15 mouse cellular contexts compared by ENCODE assay signal in the genomic region with DNA sequence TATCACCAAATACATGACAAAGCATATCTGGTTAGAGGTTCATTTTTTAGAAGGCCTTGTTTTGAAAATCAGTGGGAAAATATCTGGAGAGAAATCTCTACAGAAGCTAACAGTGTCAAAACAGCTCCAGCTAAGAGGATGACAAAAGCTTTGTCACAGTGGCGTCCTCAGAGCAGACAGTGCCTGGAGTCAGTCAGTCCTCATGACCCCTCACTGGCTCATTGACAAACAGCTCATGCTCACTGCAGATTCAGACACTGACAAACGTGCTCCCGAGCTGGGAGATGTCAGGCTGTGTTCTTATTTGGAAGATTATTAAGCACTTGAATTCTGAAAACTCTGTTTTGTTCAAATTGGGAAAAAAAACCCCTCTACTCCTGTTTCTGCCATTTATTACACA.
A peak's percentile ranks its signal among the peaks of the same experiment; 100 is the strongest.
DNase-seq lines count a peak whose midpoint lies in the region; ATAC-seq and TF ChIP-seq lines count a peak whose summit lies in the region.
"Had no signal": no experiment of that assay in that cellular context is flagged by ENCODE, and none has a peak within 500 bp of the region (broad histone marks: within the 10 kb centered on the region; RNA-seq: fewer than 3 reads in every experiment).

No protein-coding gene starts in this region.

- no peak overlapping the region for H3K4me2 ChIP-seq in midbrain, postnatal 0 days (ENCODE audit: low read depth, low read length, poor library complexity, severe bottlenecking)
- H3K4me2 ChIP-seq in heart, embryonic 12.5 days = no peak overlapping the region
- H3K4me2 ChIP-seq: liver, embryonic 11.5 days had no signal

- no peaks in the 10 kb centered on the region for H3K36me3 ChIP-seq in midbrain, postnatal 0 days (ENCODE audit: insufficient read depth, low read length)
- no peaks in the 10 kb centered on the region for H3K36me3 ChIP-seq in heart, embryonic 12.5 days

- no peaks in the 10 kb centered on the region for H3K27me3 ChIP-seq in midbrain, postnatal 0 days (ENCODE audit: insufficient read depth, low read length)
- no peaks in the 10 kb centered on the region for H3K27me3 ChIP-seq in heart, embryonic 12.5 days (replicated peaks)

- no peak for ATAC-seq in midbrain, postnatal 0 days (ENCODE audit: low FRiP score)
- ATAC-seq in heart, embryonic 12.5 days (ENCODE audit: insufficient number of reproducible peaks, low FRiP score) = no peak

- no peak overlapping the region for H3K27ac ChIP-seq in midbrain, postnatal 0 days (ENCODE audit: low read depth, low read length)
- H3K27ac ChIP-seq in heart, embryonic 12.5 days (ENCODE audit: poor library complexity, severe bottlenecking) = no peak overlapping the region
- H3K27ac ChIP-seq: heart, adult 2 months had no signal

- no peaks in the 10 kb centered on the region for H3K4me1 ChIP-seq in midbrain, postnatal 0 days (ENCODE audit: insufficient read depth, low read length)
- H3K4me1 ChIP-seq in heart, embryonic 12.5 days (replicated peaks) = no peaks in the 10 kb centered on the region

- H3K9me3 ChIP-seq in midbrain, postnatal 0 days (ENCODE audit: low read length) = no peaks in the 10 kb centered on the region
- no peaks in the 10 kb centered on the region for H3K9me3 ChIP-seq in heart, embryonic 12.5 days (replicated peaks)

- TF ChIP-seq CTCF in midbrain, postnatal 0 days (IDR thresholded peaks at IDR 0.05) = no peak

- 12% methylated on average over 3 of the region's 3 CpGs for WGBS in midbrain, postnatal 0 days
- 36% methylated on average over 3 of the region's 3 CpGs for WGBS in heart, embryonic 12.5 days

- peak; percentile 11 for DNase-seq in adrenal gland, postnatal 10 days
- DNase-seq in adrenal gland, adult 18-20 months (ENCODE audit: low spot score in 2 of 2) = no peak
- peak; percentile 41 for DNase-seq in kidney, postnatal 14 days
- no peak for DNase-seq in kidney, adult 9 months
- DNase-seq in retina, postnatal 1 day = peak; percentile 10
- DNase-seq in retina, embryonic 14.5 days (ENCODE audit: low spot score) = no peak
- peak; percentile 39 for DNase-seq in midbrain, postnatal 0 days (ENCODE audit: low spot score)
- DNase-seq: embryo, embryonic 11 days; heart, adult 2 months; kidney, adult 2 months; lung, postnatal 10 days; right cerebral cortex, postnatal 4 days; thymus, postnatal 14 days had no signal

- no peak overlapping the region for H3K9ac ChIP-seq in midbrain, postnatal 0 days (replicated peaks; ENCODE audit: low read length, poor library complexity, severe bottlenecking)
- no peak overlapping the region for H3K9ac ChIP-seq in heart, embryonic 12.5 days

- no peak overlapping the region for H3K4me3 ChIP-seq in midbrain, postnatal 0 days (ENCODE audit: low read depth, low read length)
- H3K4me3 ChIP-seq in heart, embryonic 12.5 days = no peak overlapping the region
- H3K4me3 ChIP-seq: heart, adult 2 months had no signal

Comparison
In these comparisons a context has a peak if more than half of its experiments do, and no peak if none do; other contexts are left out.
1. DNase-seq: peak in adrenal gland, postnatal 10 days (single experiment), kidney, postnatal 14 days (single experiment), retina, postnatal 1 day (single experiment) and midbrain, postnatal 0 days (single experiment); none in adrenal gland, adult 18-20 months (0 of 2), kidney, adult 9 months (single experiment) and retina, embryonic 14.5 days (single experiment).